Mouse (Mus musculus): Measurements from ENCODE around the gene Satl1. TPM values are rescaled to one million over a fixed set of nuclear protein-coding genes. Genes with fewer than 3 reads are reported as not detected.

Gene Satl1
- total and polyA plus RNA-seq, 3 experiments: not detected

- Histone ChIP-seq H3K9me3 (replicated peaks; ENCODE audit: low read length) (no peaks in the 10 kb centered on the region), H3K36me3 (replicated peaks in 1 of 2; ENCODE audit: control insufficient read depth in 1 of 2, insufficient read depth in 1 of 2, low read length in 1 of 2) (no peaks in the 10 kb centered on the region), H3K79me2 (replicated peaks; ENCODE audit: control insufficient read depth, extremely low read depth, insufficient read depth, poor library complexity, severe bottlenecking) (no peaks in the 10 kb centered on the region), H3K4me1 (ENCODE audit: control insufficient read depth in 1 of 2, insufficient read depth in 2 of 2) (no peaks in the 10 kb centered on the region), H3K9ac (ENCODE audit: insufficient read depth, low read depth) (no peak overlapping the region), H3K27me3 (replicated peaks) (no peaks in the 10 kb centered on the region), H3K27ac (ENCODE audit: insufficient read depth, low read depth) (no peak overlapping the region), H3K4me2 (ENCODE audit: insufficient read depth, low read depth, poor library complexity, severe bottlenecking) (no peak overlapping the region), H3K4me3 (replicated peaks in 1 of 3; ENCODE audit: low read depth in 2 of 3, low read length in 2 of 3, poor library complexity in 1 of 3) (no peak overlapping the region)
- TF ChIP-seq ELF1 (IDR thresholded peaks at IDR 0.05; ENCODE audit: low read depth, low read length) (no peak), MAZ (IDR thresholded peaks at IDR 0.05; ENCODE audit: low read depth, low read length) (no peak), MYC (IDR thresholded peaks at IDR 0.05; ENCODE audit: low read depth, low read length) (no peak), SMC3 (IDR thresholded peaks at IDR 0.05; ENCODE audit: low read depth, low read length) (peak; percentile 28), IRF4 (IDR thresholded peaks at IDR 0.05; ENCODE audit: low read depth, low read length) (no peak), ZKSCAN1 (IDR thresholded peaks at IDR 0.05; ENCODE audit: borderline replicate concordance, low read depth, low read length) (no peak), USF1 (IDR thresholded peaks at IDR 0.05; ENCODE audit: low read depth, low read length) (no peak), POLR2A (IDR thresholded peaks at IDR 0.05; ENCODE audit: low read depth, low read length) (no peak), KAT2A (IDR thresholded peaks at IDR 0.05; ENCODE audit: insufficient replicate concordance, low read length) (no peak), PAX5 (IDR thresholded peaks at IDR 0.05; ENCODE audit: low read length) (no peak), TBP (conservative IDR thresholded peaks at IDR 0.05; ENCODE audit: low read depth, low read length) (no peak), RAD21 (IDR thresholded peaks at IDR 0.05; ENCODE audit: low read depth, low read length) (peak; percentile 64), NRF1 (IDR thresholded peaks at IDR 0.05; ENCODE audit: low read depth, low read length) (no peak), GABPA (IDR thresholded peaks at IDR 0.05; ENCODE audit: insufficient replicate concordance, low read depth, low read length) (no peak), EP300 (IDR thresholded peaks at IDR 0.05; ENCODE audit: low read length) (no peak), SIN3A (IDR thresholded peaks at IDR 0.05; ENCODE audit: low read length) (no peak), CHD2 (IDR thresholded peaks at IDR 0.05; ENCODE audit: low read length) (no peak), MAX (IDR thresholded peaks at IDR 0.05; ENCODE audit: low read length) (no peak), CTCF (conservative IDR thresholded peaks at IDR 0.05 in 1 of 2, IDR thresholded peaks at IDR 0.05 in 1 of 2; ENCODE audit: low read depth in 2 of 2, low read length in 2 of 2) (peak in 1 of 2 experiments; percentile 59; a peak in 2 of 4 replicates), ZNF384 (IDR thresholded peaks at IDR 0.05; ENCODE audit: low read depth, low read length) (no peak), MXI1 (IDR thresholded peaks at IDR 0.05; ENCODE audit: low read depth, low read length) (no peak)
- dilution Hi-C loops (cut with MboI; ENCODE audit: extremely low pct_ligation_motif_present, extremely low pct_unique_long_range_greater_than_20kb, low sequenced_read_pairs): no loop called here
- peak; percentile 28 for DNase-seq (ENCODE audit: extremely low read depth)
- in situ Hi-C loops (cut with MboI; ENCODE audit: low pct_ligation_motif_present, low pct_unique_long_range_greater_than_20kb, low sequenced_read_pairs): no loop called here
Measured at GRCm38 (mm10) chrX:112348395-112348791, 58.2 kb downstream of the Satl1 start.

GRCm38 (mm10) chrX:112347467-112348394 lies 58.8 kb downstream of the Satl1 start:
- DNase-seq (ENCODE audit: extremely low read depth): no peak
- in situ Hi-C loops (cut with MboI; ENCODE audit: low pct_ligation_motif_present, low pct_unique_long_range_greater_than_20kb, low sequenced_read_pairs): no loop called here
- Histone ChIP-seq H3K4me3 (replicated peaks in 1 of 3; ENCODE audit: low read depth in 2 of 3, low read length in 2 of 3, poor library complexity in 1 of 3) (no peak overlapping the region), H3K4me1 (ENCODE audit: control insufficient read depth in 1 of 2, insufficient read depth in 2 of 2) (no peaks in the 10 kb centered on the region), H3K79me2 (replicated peaks; ENCODE audit: control insufficient read depth, extremely low read depth, insufficient read depth, poor library complexity, severe bottlenecking) (no peaks in the 10 kb centered on the region), H3K9ac (ENCODE audit: insufficient read depth, low read depth) (no peak overlapping the region), H3K36me3 (replicated peaks in 1 of 2; ENCODE audit: control insufficient read depth in 1 of 2, insufficient read depth in 1 of 2, low read length in 1 of 2) (no peaks in the 10 kb centered on the region), H3K27me3 (replicated peaks) (no peaks in the 10 kb centered on the region), H3K27ac (ENCODE audit: insufficient read depth, low read depth) (no peak overlapping the region), H3K9me3 (replicated peaks; ENCODE audit: low read length) (no peaks in the 10 kb centered on the region), H3K4me2 (ENCODE audit: insufficient read depth, low read depth, poor library complexity, severe bottlenecking) (no peak overlapping the region)
- TF ChIP-seq CTCF (conservative IDR thresholded peaks at IDR 0.05 in 1 of 2, IDR thresholded peaks at IDR 0.05 in 1 of 2; ENCODE audit: low read depth in 2 of 2, low read length in 2 of 2) (peak in 1 of 2 experiments; percentile 10; a peak in 1 of 4 replicates), SIN3A (IDR thresholded peaks at IDR 0.05; ENCODE audit: low read length) (no peak)
- dilution Hi-C loops (cut with MboI; ENCODE audit: extremely low pct_ligation_motif_present, extremely low pct_unique_long_range_greater_than_20kb, low sequenced_read_pairs): no loop called here

Data from CH12.LX (cell line).